Mouse (Mus musculus) limb, embryonic 12.5 days (tissue): ENCODE measurements at regions not wholly inside any gene's neighbourhood (a gene's known extent, or its start where the extent isn't known, plus 50 kb on each side); places are given as distances from the start of the nearest gene placed in this dataset.
A peak's percentile ranks its signal among the peaks of the same experiment; 100 is the strongest.

Source experiments
- ATAC-seq: fragments of 200-750 bp; cut with Nextera tagmentation; 2 replicates; pipeline ENCODE4 v1.8.0; 2017; ENCODE audit warnings: low read depth, moderate TSS enrichment; ENCODE audit not compliant: insufficient number of reproducible peaks, insufficient read depth, low FRiP score, low TSS enrichment
- H3K27ac ChIP-seq: fragments of 300-500 bp; sonication (generic); 2 replicates; pipeline ENCODE4 v1.5.1; 2016; ENCODE audit warnings: mild to moderate bottlenecking, moderate library complexity
- H3K27me3 ChIP-seq: fragments of 300-500 bp; sonication (generic); 2 replicates; pipeline ENCODE4 v1.6.1; 2016; ENCODE audit warnings: mild to moderate bottlenecking, moderate library complexity
- H3K36me3 ChIP-seq: fragments of 300-500 bp; sonication (generic); 2 replicates; pipeline ENCODE4 v1.6.1; 2016; ENCODE audit warnings: mild to moderate bottlenecking, moderate library complexity
- H3K4me1 ChIP-seq: fragments of 300-500 bp; sonication (generic); replicated peaks from 2 replicates; pipeline ENCODE4 v1.6.1; 2016
- H3K4me2 ChIP-seq: fragments of 300-500 bp; sonication (generic); 2 replicates; pipeline ENCODE4 v1.6.1; 2016; ENCODE audit warnings: mild to moderate bottlenecking, moderate library complexity
- H3K4me3 ChIP-seq: fragments of 300-500 bp; sonication (generic); replicated peaks from 2 replicates; pipeline ENCODE4 v1.5.1; 2016; ENCODE audit warnings: mild to moderate bottlenecking
- H3K9ac ChIP-seq: fragments of 300-500 bp; sonication (generic); replicated peaks from 2 replicates; pipeline ENCODE4 v1.6.1; 2016; ENCODE audit warnings: mild to moderate bottlenecking, moderate library complexity
- H3K9me3 ChIP-seq: fragments of 300-500 bp; sonication (generic); 2 replicates; pipeline ENCODE4 v1.6.1; 2016; ENCODE audit warnings: mild to moderate bottlenecking, moderate library complexity
- WGBS: fragments of 180-500 bp; shearing (Covaris S2); methylation state at CpG from one replicate; pipeline ENCODE4 v1.1.7; 2016; 5-methylcytosine and 5-hydroxymethylcytosine counted together

- Histone ChIP-seq H3K9me3 (peaks cover 17% of the 10 kb centered on the region), H3K27ac (peak overlapping the region; percentile 64), H3K9ac (no peak overlapping the region), H3K36me3 (no peaks in the 10 kb centered on the region), H3K4me1 (peaks cover 33% of the 10 kb centered on the region), H3K4me2 (peak overlapping the region; percentile 31), H3K27me3 (no peaks in the 10 kb centered on the region), H3K4me3 (no peak overlapping the region)
- WGBS: 16% methylated on average over 15 of the region's 22 CpGs
- ATAC-seq: no peak
Observed at GRCm38 (mm10) chr9:61537316-61538189, 165.4 kb downstream of the Tle3 start.

- Histone ChIP-seq H3K4me3 (no peak overlapping the region), H3K9ac (no peak overlapping the region), H3K27ac (no peak overlapping the region), H3K36me3 (no peaks in the 10 kb centered on the region), H3K9me3 (no peaks in the 10 kb centered on the region), H3K4me2 (no peak overlapping the region), H3K4me1 (peaks cover 38% of the 10 kb centered on the region), H3K27me3 (0 out of 2 replicates have a peak, but pooled peaks cover 2% of the 10 kb centered on the region)
- no peak for ATAC-seq
- 73% methylated on average over 9 of the region's 9 CpGs for WGBS
Observed at GRCm38 (mm10) chr9:61533237-61533636, 161.1 kb downstream of the Tle3 start.

DNA sequence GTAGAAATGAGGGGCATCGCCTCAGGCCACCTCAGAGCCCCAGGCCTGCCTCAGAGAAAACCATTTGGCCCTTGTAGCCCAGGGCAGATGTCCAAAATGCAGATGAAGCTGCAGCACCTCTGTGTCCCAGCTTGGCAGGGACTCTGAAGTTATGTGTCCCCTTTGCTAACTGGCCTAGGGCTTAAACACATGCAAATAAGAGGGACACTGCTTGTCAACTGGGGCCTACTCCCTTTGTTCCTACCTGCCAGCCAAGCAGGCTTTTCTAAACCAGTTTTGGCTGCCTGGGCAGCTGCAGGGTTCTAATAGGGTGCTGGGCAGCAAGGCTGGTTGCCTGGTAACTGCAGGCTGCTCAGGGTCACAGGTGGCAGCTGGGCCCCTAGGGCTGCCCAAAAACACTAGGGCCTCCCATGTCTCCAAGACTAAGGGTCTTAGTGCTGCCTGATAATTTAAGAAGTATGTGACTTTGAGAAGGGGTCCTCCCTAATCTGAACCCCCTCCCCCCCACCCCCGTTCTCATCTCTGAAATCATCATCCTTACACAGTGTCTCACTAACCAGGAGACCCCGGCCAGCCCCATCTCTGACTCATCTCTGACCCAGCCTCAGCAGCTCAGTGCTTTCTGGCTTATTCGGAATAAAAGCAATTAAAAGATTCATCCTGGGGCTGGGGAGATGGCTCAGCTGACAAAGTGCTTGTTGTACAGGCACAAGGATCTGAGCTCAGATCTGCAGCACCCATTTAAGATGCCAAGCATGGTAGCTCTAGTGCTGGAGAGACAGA lies 158.3 kb downstream of the Tle3 start:
- Histone ChIP-seq H3K27me3 (0 out of 2 replicates have a peak, but pooled peaks cover 2% of the 10 kb centered on the region), H3K9me3 (no peaks in the 10 kb centered on the region), H3K27ac (no peak overlapping the region), H3K4me3 (no peak overlapping the region), H3K36me3 (no peaks in the 10 kb centered on the region), H3K9ac (no peak overlapping the region), H3K4me2 (no peak overlapping the region), H3K4me1 (peaks cover 38% of the 10 kb centered on the region)
- 62% methylated on average over 4 of the region's 4 CpGs for WGBS
- no peak for ATAC-seq

GRCm38 (mm10) chr9:61528286-61528865 lies 156.2 kb downstream of the Tle3 start:
- Histone ChIP-seq H3K36me3 (no peaks in the 10 kb centered on the region), H3K9ac (no peak overlapping the region), H3K9me3 (no peaks in the 10 kb centered on the region), H3K27me3 (0 out of 2 replicates have a peak, but pooled peaks cover 2% of the 10 kb centered on the region), H3K27ac (no peak overlapping the region), H3K4me2 (peak overlapping the region; percentile 19; the same call in 1 of the 2 replicates), H3K4me1 (peaks cover 38% of the 10 kb centered on the region), H3K4me3 (no peak overlapping the region)
- no peak for ATAC-seq
- 43% methylated on average over 12 of the region's 12 CpGs for WGBS

- H3K9me3 ChIP-seq: peaks cover 6% of the 10 kb centered on the region
- no peaks in the 10 kb centered on the region for H3K36me3 ChIP-seq
- no peak for ATAC-seq
- no peak overlapping the region for H3K27ac ChIP-seq
- H3K4me3 ChIP-seq: no peak overlapping the region
- no peak overlapping the region for H3K4me2 ChIP-seq
- H3K27me3 ChIP-seq: 0 out of 2 replicates have a peak, but pooled peaks cover 2% of the 10 kb centered on the region
- H3K9ac ChIP-seq: no peak overlapping the region
- peaks cover 38% of the 10 kb centered on the region for H3K4me1 ChIP-seq
- WGBS: 84% methylated on average over 5 of the region's 5 CpGs
Observed at GRCm38 (mm10) chr9:61527491-61528056, 155.4 kb downstream of the Tle3 start.

GRCm38 (mm10) chr9:61520136-61520535 lies 148.0 kb downstream of the Tle3 start:
- 80% methylated on average over 5 of the region's 5 CpGs for WGBS

DNA sequence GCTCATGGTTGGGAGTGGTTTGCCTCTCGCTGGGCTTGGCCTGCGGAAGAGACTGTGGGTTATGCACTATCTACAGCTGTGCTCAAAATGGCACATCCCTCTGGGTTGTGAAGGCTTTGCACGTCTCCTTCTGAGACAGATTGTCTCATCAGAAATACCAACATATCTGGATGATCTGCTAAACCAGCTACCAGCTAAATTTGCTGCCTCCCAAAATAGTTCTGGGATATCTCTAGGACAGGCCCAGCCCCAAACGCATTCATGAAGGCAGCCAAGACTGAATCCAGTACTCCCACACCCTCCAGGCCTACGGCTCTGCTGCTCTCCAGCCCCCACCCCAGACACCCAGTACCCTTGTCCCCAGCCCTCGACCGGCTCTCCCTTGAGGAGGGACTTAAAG lies 145.7 kb downstream of the Tle3 start:
- H3K4me2 ChIP-seq: no peak overlapping the region
- no peaks in the 10 kb centered on the region for H3K36me3 ChIP-seq
- no peak overlapping the region for H3K9ac ChIP-seq
- 86% methylated on average over 7 of the region's 7 CpGs for WGBS
- peaks cover 12% of the 10 kb centered on the region for H3K9me3 ChIP-seq
- H3K4me1 ChIP-seq: no peaks in the 10 kb centered on the region
- ATAC-seq: no peak
- no peak overlapping the region for H3K27ac ChIP-seq
- no peaks in the 10 kb centered on the region for H3K27me3 ChIP-seq
- no peak overlapping the region for H3K4me3 ChIP-seq

More at GRCm38 (mm10) chr9:61520136-61520535, 148.0 kb downstream of the Tle3 start:
- Histone ChIP-seq H3K4me3 (no peak overlapping the region), H3K4me1 (no peaks in the 10 kb centered on the region), H3K36me3 (no peaks in the 10 kb centered on the region), H3K9ac (no peak overlapping the region), H3K4me2 (no peak overlapping the region), H3K27ac (no peak overlapping the region), H3K9me3 (peaks cover 15% of the 10 kb centered on the region), H3K27me3 (no peaks in the 10 kb centered on the region)
- no peak for ATAC-seq

GRCm38 (mm10) chr9:61511436-61511835 lies 139.3 kb downstream of the Tle3 start:
- Histone ChIP-seq H3K27me3 (peaks cover 25% of the 10 kb centered on the region), H3K36me3 (no peaks in the 10 kb centered on the region), H3K4me1 (peaks cover 26% of the 10 kb centered on the region), H3K4me2 (no peak overlapping the region), H3K9ac (no peak overlapping the region), H3K4me3 (no peak overlapping the region), H3K27ac (peak overlapping the region; percentile 56; the same call in 1 of the 2 replicates), H3K9me3 (no peaks in the 10 kb centered on the region)
- no peak for ATAC-seq

DNA sequence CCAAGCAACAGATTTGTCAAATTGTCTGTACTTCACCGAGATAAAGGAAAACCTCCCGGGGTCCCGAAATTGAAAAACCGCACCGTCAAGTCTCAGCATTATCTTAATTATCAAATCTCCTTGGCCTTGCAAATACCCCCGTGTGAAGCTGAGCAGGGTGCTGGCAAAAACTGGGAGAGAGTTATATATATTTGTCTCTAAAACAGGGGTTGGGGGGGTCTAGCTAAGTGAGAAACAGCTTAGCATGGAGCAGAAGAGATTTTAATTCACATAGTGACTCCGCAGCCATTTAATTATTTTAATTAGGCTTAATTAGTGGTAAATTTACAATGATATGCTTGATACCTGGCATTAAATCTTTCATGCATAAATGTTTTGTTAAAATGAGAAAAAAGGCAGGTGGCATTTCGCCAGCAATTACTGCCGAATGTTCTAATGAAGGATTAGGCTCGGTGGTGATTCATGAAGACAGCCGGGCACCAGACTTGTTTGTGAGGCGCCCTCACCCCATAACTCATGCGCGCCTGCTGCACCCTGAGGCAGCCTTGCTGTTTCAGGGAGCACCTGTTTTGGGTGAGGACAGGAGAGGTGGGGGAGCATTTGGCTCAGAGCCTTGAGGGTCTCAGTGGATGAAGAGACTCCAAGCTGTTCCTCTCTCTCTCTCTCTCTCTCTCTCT lies 138.2 kb downstream of the Tle3 start:
- no peak for ATAC-seq
- Histone ChIP-seq H3K36me3 (no peaks in the 10 kb centered on the region), H3K4me3 (no peak overlapping the region), H3K27ac (no peak overlapping the region), H3K4me1 (peaks cover 26% of the 10 kb centered on the region), H3K9ac (no peak overlapping the region), H3K9me3 (no peaks in the 10 kb centered on the region), H3K27me3 (peaks cover 25% of the 10 kb centered on the region), H3K4me2 (peak overlapping the region; percentile 44)
- WGBS: 7% methylated on average over 14 of the region's 14 CpGs

GRCm38 (mm10) chr9:61509591-61510191 lies 137.5 kb downstream of the Tle3 start:
- 0 out of 2 replicates have a peak overlapping the region, but pooled peaks have one; percentile 12 for H3K27ac ChIP-seq
- no peak overlapping the region for H3K9ac ChIP-seq
- no peaks in the 10 kb centered on the region for H3K9me3 ChIP-seq
- H3K4me3 ChIP-seq: no peak overlapping the region
- peak overlapping the region; percentile 44 for H3K4me2 ChIP-seq
- no peaks in the 10 kb centered on the region for H3K36me3 ChIP-seq
- no peak for ATAC-seq
- H3K27me3 ChIP-seq: peaks cover 28% of the 10 kb centered on the region
- peaks cover 26% of the 10 kb centered on the region for H3K4me1 ChIP-seq
- 7% methylated on average over 26 of the region's 26 CpGs for WGBS
